ENCODE assay signal across 16 mouse cellular contexts in genomic region chr2:24556347-24556746, GRCm38 (mm10).
"Had no signal": no experiment of that assay in that cellular context is flagged by ENCODE, and none has a peak within 500 bp of the region (broad histone marks: within the 10 kb centered on the region; RNA-seq: fewer than 3 reads in every experiment).

No protein-coding gene starts in this region.

- H3K9ac ChIP-seq: limb, embryonic 15.5 days; liver, embryonic 12.5 days; lung, embryonic 15.5 days; midbrain, embryonic 15.5 days; neural tube, embryonic 12.5 days had no signal

- H3K27ac ChIP-seq: limb, embryonic 15.5 days; liver, embryonic 12.5 days; lung, embryonic 15.5 days; macrophage; midbrain, embryonic 15.5 days; neural tube, embryonic 12.5 days had no signal

- H3K27me3 ChIP-seq: limb, embryonic 15.5 days; liver, embryonic 12.5 days; lung, embryonic 15.5 days; megakaryocyte, embryonic 14.5 days; midbrain, embryonic 15.5 days; neural tube, embryonic 12.5 days had no signal

- H3K36me3 ChIP-seq: limb, embryonic 15.5 days; liver, embryonic 12.5 days; lung, embryonic 15.5 days; midbrain, embryonic 15.5 days; neural tube, embryonic 12.5 days had no signal

- H3K4me2 ChIP-seq: limb, embryonic 15.5 days; liver, embryonic 12.5 days; lung, embryonic 15.5 days; midbrain, embryonic 11.5 days; midbrain, embryonic 15.5 days; neural tube, embryonic 12.5 days had no signal

- H3K4me1 ChIP-seq: limb, embryonic 15.5 days; liver, embryonic 12.5 days; megakaryocyte, embryonic 14.5 days; midbrain, embryonic 15.5 days had no signal

- H3K4me3 ChIP-seq: limb, embryonic 15.5 days; liver, embryonic 12.5 days; lung, embryonic 15.5 days; megakaryocyte, embryonic 14.5 days; midbrain, embryonic 15.5 days; neural tube, embryonic 12.5 days had no signal

- H3K9me3 ChIP-seq: limb, embryonic 15.5 days; liver, embryonic 12.5 days; lung, embryonic 15.5 days; megakaryocyte, embryonic 14.5 days; midbrain, embryonic 15.5 days; neural tube, embryonic 12.5 days had no signal

- DNase-seq: kidney, postnatal 36 days; layer of hippocampus, adult 9-11 months; layer of hippocampus, postnatal 36 days; lung, postnatal 14 days; retina, postnatal 1 day; right cerebral cortex, postnatal 4 days; spleen, adult 18-20 months; thymus, postnatal 36 days had no signal

- ATAC-seq: liver, embryonic 12.5 days; midbrain, embryonic 15.5 days had no signal
